Mouse (Mus musculus) hindbrain, embryonic 13.5 days (tissue): ENCODE measurements around the gene Rnps1. TPM values are rescaled to one million over a fixed set of nuclear protein-coding genes. Genes with fewer than 3 reads are reported as not detected.
A peak's percentile ranks its signal among the peaks of the same experiment; 100 is the strongest.

Experiments
- ATAC-seq: fragments of 200-750 bp; cut with Nextera tagmentation; 2 replicates; pipeline ENCODE4 v1.8.0; 2017; ENCODE audit warnings: moderate TSS enrichment; ENCODE audit not compliant: low FRiP score
- H3K27ac ChIP-seq: fragments of 300-500 bp; sonication (generic); 2 replicates; pipeline ENCODE4 v1.5.1; 2015; ENCODE audit warnings: inconsistent platforms, mild to moderate bottlenecking, moderate library complexity
- H3K27me3 ChIP-seq: fragments of 300-500 bp; sonication (generic); 2 replicates; pipeline ENCODE4 v1.6.1; 2015; ENCODE audit warnings: mild to moderate bottlenecking, inconsistent platforms
- H3K36me3 ChIP-seq: fragments of 300-500 bp; sonication (generic); 2 replicates; pipeline ENCODE4 v1.6.1; 2015; ENCODE audit warnings: mild to moderate bottlenecking, inconsistent platforms
- H3K4me1 ChIP-seq: fragments of 300-500 bp; sonication (generic); replicated peaks from 2 replicates; pipeline ENCODE4 v1.6.1; 2015; ENCODE audit warnings: inconsistent platforms
- H3K4me2 ChIP-seq: fragments of 300-500 bp; sonication (generic); 2 replicates; pipeline ENCODE4 v1.6.1; 2015; ENCODE audit warnings: inconsistent platforms, mild to moderate bottlenecking, moderate library complexity
- H3K4me3 ChIP-seq: fragments of 300-500 bp; sonication (generic); 2 replicates; pipeline ENCODE4 v1.5.1; 2015; ENCODE audit warnings: mild to moderate bottlenecking, inconsistent platforms
- H3K9ac ChIP-seq: fragments of 300-500 bp; sonication (generic); 2 replicates; pipeline ENCODE4 v1.6.1; 2015; ENCODE audit warnings: mild to moderate bottlenecking, inconsistent platforms
- H3K9me3 ChIP-seq: fragments of 300-500 bp; sonication (generic); 2 replicates; pipeline ENCODE4 v1.6.1; 2016; ENCODE audit warnings: inconsistent platforms
- WGBS: fragments of 180-500 bp; shearing (Covaris S2); methylation state at CpG from one replicate; pipeline ENCODE4 v1.1.7; 2015; 5-methylcytosine and 5-hydroxymethylcytosine counted together
- polyA plus RNA-seq: library from polyadenylated mRNA; unstranded; fragments of >200 nt; fragmentation: Nextera tagmentation; extraction: Ambion mirVana; gene quantifications from 2 replicates; pipeline ENCODE4 v1.2.1, GENCODE M21; 2015

Rnps1 gene
- polyA plus RNA-seq, 1 experiment from 2014 or later: 328 TPM

DNA sequence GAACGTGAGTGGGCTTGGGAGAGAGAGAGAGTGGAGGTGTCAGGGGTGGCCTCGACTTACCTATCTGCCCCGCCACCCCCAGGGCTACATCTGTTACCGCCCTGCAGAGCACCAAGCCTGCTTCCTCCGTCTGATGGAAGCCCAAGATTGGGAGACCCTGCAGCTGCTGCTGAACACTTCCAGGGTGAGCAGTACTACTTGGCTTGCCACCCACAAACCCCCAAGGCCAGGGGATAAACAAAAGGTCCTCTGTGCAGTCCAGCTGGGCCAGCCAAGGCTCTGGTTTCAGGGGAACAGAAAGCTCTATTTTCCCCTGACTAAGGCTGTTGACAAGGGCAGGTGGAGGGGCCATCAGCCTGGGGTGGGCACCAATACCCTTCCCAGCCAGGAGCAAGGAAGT, 60.2 kb downstream of the Rnps1 start:
- Histone ChIP-seq H3K27ac (no peak overlapping the region), H3K9me3 (no peaks in the 10 kb centered on the region), H3K4me2 (no peak overlapping the region), H3K4me1 (peaks cover 56% of the 10 kb centered on the region), H3K9ac (0 out of 2 replicates have a peak overlapping the region, but pooled peaks have one; percentile 19), H3K36me3 (peaks cover 39% of the 10 kb centered on the region), H3K27me3 (no peaks in the 10 kb centered on the region), H3K4me3 (no peak overlapping the region)
- 88% methylated on average over 5 of the region's 5 CpGs for WGBS
- no peak for ATAC-seq

Other genes with a start within 250 kb of the Rnps1 start
- 1,028 and 1,039 TPM in 2 replicates for gene Atp6v0c, start 244.9 kb upstream of the Rnps1 start, polyA plus RNA-seq
- 24.4 and 25.5 TPM in 2 replicates for gene Tbc1d24, start 209.0 kb upstream of the Rnps1 start, polyA plus RNA-seq
- 4.2 and 5.2 TPM in 2 replicates for gene Ntn3, start 205.0 kb upstream of the Rnps1 start, polyA plus RNA-seq
- gene Tedc2, start 193.7 kb upstream of the Rnps1 start, polyA plus RNA-seq: 11.8 and 12.8 TPM in 2 replicates
- 17.2 and 17.9 TPM in 2 replicates for gene Ccnf, start 163.1 kb upstream of the Rnps1 start, polyA plus RNA-seq
- gene Abca17, start 63.5 kb upstream of the Rnps1 start, polyA plus RNA-seq: 0.43 and 0.61 TPM in 2 replicates
- 23.4 and 25.5 TPM in 2 replicates for gene Abca3, start 62.6 kb upstream of the Rnps1 start, polyA plus RNA-seq
- 47.4 and 55.6 TPM in 2 replicates for gene Eci1, start 12.1 kb downstream of the Rnps1 start, polyA plus RNA-seq
- 5.1 and 6.0 TPM in 2 replicates for gene Dnase1l2, start 28.5 kb downstream of the Rnps1 start, polyA plus RNA-seq
- gene E4f1, start 55.7 kb downstream of the Rnps1 start, polyA plus RNA-seq: 41.9 and 43.5 TPM in 2 replicates
- 55.4 and 56.9 TPM in 2 replicates for gene Pgp, start 55.8 kb downstream of the Rnps1 start, polyA plus RNA-seq
- 0.27 and 1.2 TPM in 2 replicates for gene Bricd5, start 59.3 kb downstream of the Rnps1 start, polyA plus RNA-seq
- gene Mlst8, start 64.5 kb downstream of the Rnps1 start, polyA plus RNA-seq: 35.5 and 36.1 TPM in 2 replicates
- 32.8 and 34.3 TPM in 2 replicates for gene Caskin1, start 74.0 kb downstream of the Rnps1 start, polyA plus RNA-seq
- gene Traf7, start 113.4 kb downstream of the Rnps1 start, polyA plus RNA-seq: 86.0 and 89.9 TPM in 2 replicates
- 2.8 and 3.1 TPM in 2 replicates for gene Rab26, start 119.6 kb downstream of the Rnps1 start, polyA plus RNA-seq
- 20.1 and 21.6 TPM in 2 replicates for gene Pkd1, start 135.3 kb downstream of the Rnps1 start, polyA plus RNA-seq
- gene Tsc2, start 218.1 kb downstream of the Rnps1 start, polyA plus RNA-seq: 67.9 and 76.0 TPM in 2 replicates
- 8.2 and 8.8 TPM in 2 replicates for gene Nthl1, start 218.1 kb downstream of the Rnps1 start, polyA plus RNA-seq
- 32.7 and 34.3 TPM in 2 replicates for gene Slc9a3r2, start 235.8 kb downstream of the Rnps1 start, polyA plus RNA-seq
- gene Npw, start 243.9 kb downstream of the Rnps1 start, polyA plus RNA-seq: not detected in 2 replicates